Mouse (Mus musculus) liver, embryonic 16.5 days (tissue): ENCODE data around the gene Rad23a. TPM values are rescaled to one million over a fixed set of nuclear protein-coding genes. Genes with fewer than 3 reads are reported as not detected.
"Not testable (repeated sequence)": the region's sequence is repeated elsewhere in the genome, so short reads cannot be mapped to it uniquely, and the experiment has no call there.

ENCODE experiments used
- ATAC-seq: fragments of 200-750 bp; cut with Nextera tagmentation; 2 replicates; pipeline ENCODE4 v1.8.0; 2017; ENCODE audit warnings: low read depth, mild to moderate bottlenecking, moderate number of reproducible peaks, moderate library complexity
- H3K27ac ChIP-seq: fragments of 300-500 bp; sonication (generic); 2 replicates; pipeline ENCODE4 v1.5.1; 2014; ENCODE audit warnings: mild to moderate bottlenecking, low read length
- H3K27me3 ChIP-seq: fragments of 300-500 bp; sonication (generic); 2 replicates; pipeline ENCODE4 v1.6.1; 2014; ENCODE audit warnings: low read depth, low read length, mixed read lengths; ENCODE audit not compliant: control insufficient read depth, insufficient read depth
- H3K36me3 ChIP-seq: fragments of 300-500 bp; sonication (generic); 2 replicates; pipeline ENCODE4 v1.6.1; 2014; ENCODE audit warnings: mild to moderate bottlenecking; ENCODE audit not compliant: control insufficient read depth, insufficient read depth
- H3K4me1 ChIP-seq: fragments of 300-500 bp; sonication (generic); 2 replicates; pipeline ENCODE4 v1.6.1; 2014; ENCODE audit warnings: low read depth, low read length, mixed read lengths; ENCODE audit not compliant: control insufficient read depth
- H3K4me2 ChIP-seq: fragments of 300-500 bp; sonication (generic); 2 replicates; pipeline ENCODE4 v1.6.1; 2014; ENCODE audit warnings: low read depth, low read length, mixed read lengths
- H3K4me3 ChIP-seq: fragments of 300-500 bp; sonication (generic); 2 replicates; pipeline ENCODE4 v1.5.1; 2014; ENCODE audit warnings: low read depth, mild to moderate bottlenecking, low read length
- H3K9ac ChIP-seq: fragments of 300-500 bp; sonication (generic); 2 replicates; pipeline ENCODE4 v1.6.1; 2014; ENCODE audit warnings: low read depth, low read length
- H3K9me3 ChIP-seq: fragments of 300-500 bp; sonication (generic); replicated peaks from 2 replicates; pipeline ENCODE4 v1.6.1; 2016; ENCODE audit warnings: low read length; ENCODE audit not compliant: control insufficient read depth
- WGBS: fragments of 180-500 bp; shearing (Covaris S2); extraction: QIAGEN DNeasy Blood & Tissue Kit; methylation state at CpG from one replicate; pipeline ENCODE4 v1.1.7; 2014; ENCODE audit not compliant: insufficient replicate concordance; 5-methylcytosine and 5-hydroxymethylcytosine counted together
- polyA plus RNA-seq: library from polyadenylated mRNA; unstranded; fragments of >200 nt; fragmentation: Nextera tagmentation; extraction: Ambion mirVana; gene quantifications from 2 replicates; pipeline ENCODE4 v1.2.1, GENCODE M21; 2015

Gene Rad23a
- polyA plus RNA-seq, 1 experiment from 2014 or later, result 307 TPM

- H3K9ac ChIP-seq, result peak overlapping the region; percentile 44
Observed at GRCm38 (mm10) chr8:84834866-84835855, 5.3 kb downstream of the Rad23a start.

GRCm38 (mm10) chr8:84834002-84834865, 6.2 kb downstream of the Rad23a start:
- peak overlapping the region; percentile 96; the same call in 1 of the 2 replicates for H3K4me3 ChIP-seq
- WGBS, result 82% methylated on average over 19 of the region's 19 CpGs
- H3K4me2 ChIP-seq, result peak overlapping the region; percentile 67
- peak overlapping the region; percentile 97 for H3K27ac ChIP-seq
- no peak for ATAC-seq
- H3K9ac ChIP-seq, result peak overlapping the region; percentile 44
- H3K36me3 ChIP-seq, result peaks cover 45% of the 10 kb centered on the region
- no peaks in the 10 kb centered on the region for H3K27me3 ChIP-seq
- peaks cover 63% of the 10 kb centered on the region for H3K4me1 ChIP-seq
- no peaks in the 10 kb centered on the region for H3K9me3 ChIP-seq

More at GRCm38 (mm10) chr8:84834866-84835855, 5.3 kb downstream of the Rad23a start:
- peak overlapping the region; percentile 89 for H3K4me3 ChIP-seq
- H3K27ac ChIP-seq, result peak overlapping the region; percentile 97
- no peaks in the 10 kb centered on the region for H3K9me3 ChIP-seq
- WGBS, result 68% methylated on average over 10 of the region's 10 CpGs
- peak overlapping the region; percentile 67 for H3K4me2 ChIP-seq
- H3K36me3 ChIP-seq, result peaks cover 45% of the 10 kb centered on the region
- no peak for ATAC-seq
- H3K4me1 ChIP-seq, result peaks cover 65% of the 10 kb centered on the region
- H3K27me3 ChIP-seq, result no peaks in the 10 kb centered on the region

GRCm38 (mm10) chr8:84832759-84833742, 7.4 kb downstream of the Rad23a start:
- peak overlapping the region; percentile 96 for H3K9ac ChIP-seq
- peak overlapping the region; percentile 67 for H3K4me2 ChIP-seq
- no peaks in the 10 kb centered on the region for H3K27me3 ChIP-seq
- H3K9me3 ChIP-seq, result no peaks in the 10 kb centered on the region
- H3K36me3 ChIP-seq, result peaks cover 43% of the 10 kb centered on the region
- WGBS, result 36% methylated on average over 10 of the region's 10 CpGs
- H3K4me3 ChIP-seq, result peak overlapping the region; percentile 96
- ATAC-seq, result no peak
- H3K27ac ChIP-seq, result peak overlapping the region; percentile 97
- H3K4me1 ChIP-seq, result peaks cover 59% of the 10 kb centered on the region

GRCm38 (mm10) chr8:84832034-84832717, 8.3 kb downstream of the Rad23a start:
- Histone ChIP-seq H3K27me3 (no peaks in the 10 kb centered on the region), H3K4me1 (peaks cover 54% of the 10 kb centered on the region), H3K27ac (peak overlapping the region; percentile 97), H3K9ac (peak overlapping the region; percentile 96), H3K4me3 (peak overlapping the region; percentile 96), H3K4me2 (peak overlapping the region; percentile 67), H3K36me3 (peaks cover 35% of the 10 kb centered on the region), H3K9me3 (no peaks in the 10 kb centered on the region)
- under 1% methylated on average over 59 of the region's 59 CpGs for whole genome bisulfite sequencing
- peak; percentile 87 for ATAC-seq

- peak; percentile 28; the same call in 1 of the 2 replicates for ATAC-seq
- peaks cover 52% of the 10 kb centered on the region for H3K4me1 ChIP-seq
- WGBS, result 39% methylated on average over 11 of the region's 11 CpGs
Observed at GRCm38 (mm10) chr8:84831490-84831889, 9.0 kb downstream of the Rad23a start, which contains the start of gene Gadd45gip1. Gene Gadd45gip1 (plus strand): TSS chr8:84831522.

GRCm38 (mm10) chr8:84826518-84826917, 13.9 kb downstream of the Rad23a start:
- peaks cover 34% of the 10 kb centered on the region for H3K4me1 ChIP-seq
- not testable (repeated sequence) for H3K27me3 ChIP-seq, ATAC-seq, H3K9ac ChIP-seq, H3K36me3 ChIP-seq, H3K9me3 ChIP-seq, H3K27ac ChIP-seq, H3K4me2 ChIP-seq, H3K4me3 ChIP-seq
- 23% methylated on average over 1 of the region's 2 CpGs for WGBS

More at GRCm38 (mm10) chr8:84831490-84831889, 9.0 kb downstream of the Rad23a start, which contains the start of gene Gadd45gip1:
- H3K4me2 ChIP-seq, result peak within 1 kb of the TSS; percentile 67
- peak within 1 kb of the TSS; percentile 97 for H3K27ac ChIP-seq
- no peaks in the 10 kb centered on the region for H3K9me3 ChIP-seq
- H3K9ac ChIP-seq, result peak within 1 kb of the TSS; percentile 96
- H3K4me3 ChIP-seq, result peak within 1 kb of the TSS; percentile 96
- no peaks in the 10 kb centered on the region for H3K27me3 ChIP-seq
- H3K36me3 ChIP-seq, result peaks cover 28% of the 10 kb centered on the region

DNA sequence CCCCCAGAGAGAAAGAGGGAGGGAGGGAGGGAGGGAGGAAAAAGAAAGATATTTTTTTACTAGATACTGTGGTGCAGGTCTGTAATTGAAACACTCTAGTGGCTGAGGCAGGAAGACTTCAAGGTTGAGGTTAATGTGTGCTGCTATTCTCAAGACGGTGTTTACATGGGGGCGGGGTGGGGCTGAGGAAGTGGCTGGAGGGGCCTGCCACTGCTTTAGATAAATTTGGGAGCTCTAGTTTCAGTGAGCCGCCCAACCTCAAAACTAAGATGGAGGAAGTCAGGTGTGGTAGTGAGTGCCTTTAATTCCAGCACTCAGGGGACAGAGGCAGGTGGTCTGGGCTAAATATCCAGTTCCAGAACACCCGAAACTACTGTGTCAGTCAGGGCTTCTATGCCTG, 14.8 kb downstream of the Rad23a start:
- Histone ChIP-seq H3K9ac (no peak overlapping the region), H3K27me3 (no peaks in the 10 kb centered on the region), H3K4me2 (0 out of 2 replicates have a peak overlapping the region, but pooled peaks have one; percentile 1), H3K36me3 (no peaks in the 10 kb centered on the region), H3K4me1 (peaks cover 28% of the 10 kb centered on the region), H3K4me3 (no peak overlapping the region), H3K27ac (peak overlapping the region; percentile 25; the same call in 1 of the 2 replicates), H3K9me3 (no peaks in the 10 kb centered on the region)
- 24% methylated on average over 4 of the region's 4 CpGs for WGBS
- peak; percentile 42; the same call in 1 of the 2 replicates for ATAC-seq
